Mouse (Mus musculus) erythroblast, embryonic 14.5 days (primary cell): Measurements from ENCODE around the gene Tor4a.

Experiments used
- GATA1 ChIP-seq: IDR thresholded peaks from 2 replicates; pipeline ENCODE4 v1.6.1; 2012; ENCODE audit warnings: low read length, inconsistent platforms, mixed read lengths
- TAL1 ChIP-seq: IDR thresholded peaks from 3 replicates; pipeline ENCODE4 v1.6.1; 2012; ENCODE audit warnings: low read length, inconsistent platforms, mixed read lengths

GRCm38 (mm10) chr2:25180973-25181890, 15.5 kb downstream of the Tor4a start:
- TF ChIP-seq GATA1 (no peak), TAL1 (no peak)
